Mouse (Mus musculus): ENCODE measurements around the gene Catsperz.
A peak's percentile ranks its signal among the peaks of the same experiment; 100 is the strongest.
"Not testable (repeated sequence)": the region's sequence is repeated elsewhere in the genome, so short reads cannot be mapped to it uniquely, and the experiment has no call there.

Gene Catsperz

DNA sequence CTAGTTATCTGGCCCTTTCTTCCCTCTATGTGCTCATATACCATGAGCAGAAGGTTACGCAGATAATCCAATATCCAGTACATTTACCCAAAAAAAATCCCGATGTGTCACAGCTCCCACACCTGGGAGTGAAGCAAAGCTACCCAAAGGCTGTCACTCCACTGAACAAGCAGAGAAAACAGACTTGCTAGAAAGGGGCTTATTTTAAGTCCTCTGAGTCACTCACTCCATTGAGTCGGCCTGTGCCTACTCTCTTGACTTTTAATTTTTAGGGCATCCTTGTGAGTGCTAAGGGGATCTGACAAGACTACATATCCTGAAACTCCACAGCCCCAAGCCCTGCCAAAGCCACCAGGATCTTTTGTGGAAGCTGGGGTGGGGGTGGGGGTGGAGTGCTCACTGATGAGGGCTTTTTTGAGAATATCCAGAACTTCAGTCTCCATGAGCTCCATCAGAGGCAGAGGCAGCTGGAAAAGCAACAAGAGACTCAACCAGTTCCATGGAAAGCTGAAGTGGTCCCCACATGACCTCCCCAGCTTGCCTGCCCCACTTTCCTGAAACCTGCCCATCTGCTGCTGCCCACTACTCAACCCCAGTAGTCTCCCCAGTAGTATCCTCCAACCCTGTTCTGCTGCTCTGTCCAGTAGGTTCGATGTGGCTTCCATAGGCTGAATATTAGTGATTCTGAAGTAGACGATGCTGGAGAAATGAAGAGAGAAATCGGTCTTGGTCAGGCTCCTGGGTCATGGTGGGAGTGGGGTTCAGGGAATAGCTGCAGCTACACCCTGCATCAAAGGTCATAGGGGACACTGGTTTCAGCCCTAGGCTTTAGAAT, 2.1 kb downstream of the Catsperz start:
- DNase-seq: no peak

GRCm38 (mm10) chr19:6921647-6922567, 3.3 kb downstream of the Catsperz start, which contains the start of gene Esrra:
Esrra (minus strand) TSS chr19:6921813.
- peak; percentile 99 for DNase-seq

GRCm38 (mm10) chr19:6920741-6921636, 4.2 kb downstream of the Catsperz start:
- DNase-seq: peak; percentile 53

DNA sequence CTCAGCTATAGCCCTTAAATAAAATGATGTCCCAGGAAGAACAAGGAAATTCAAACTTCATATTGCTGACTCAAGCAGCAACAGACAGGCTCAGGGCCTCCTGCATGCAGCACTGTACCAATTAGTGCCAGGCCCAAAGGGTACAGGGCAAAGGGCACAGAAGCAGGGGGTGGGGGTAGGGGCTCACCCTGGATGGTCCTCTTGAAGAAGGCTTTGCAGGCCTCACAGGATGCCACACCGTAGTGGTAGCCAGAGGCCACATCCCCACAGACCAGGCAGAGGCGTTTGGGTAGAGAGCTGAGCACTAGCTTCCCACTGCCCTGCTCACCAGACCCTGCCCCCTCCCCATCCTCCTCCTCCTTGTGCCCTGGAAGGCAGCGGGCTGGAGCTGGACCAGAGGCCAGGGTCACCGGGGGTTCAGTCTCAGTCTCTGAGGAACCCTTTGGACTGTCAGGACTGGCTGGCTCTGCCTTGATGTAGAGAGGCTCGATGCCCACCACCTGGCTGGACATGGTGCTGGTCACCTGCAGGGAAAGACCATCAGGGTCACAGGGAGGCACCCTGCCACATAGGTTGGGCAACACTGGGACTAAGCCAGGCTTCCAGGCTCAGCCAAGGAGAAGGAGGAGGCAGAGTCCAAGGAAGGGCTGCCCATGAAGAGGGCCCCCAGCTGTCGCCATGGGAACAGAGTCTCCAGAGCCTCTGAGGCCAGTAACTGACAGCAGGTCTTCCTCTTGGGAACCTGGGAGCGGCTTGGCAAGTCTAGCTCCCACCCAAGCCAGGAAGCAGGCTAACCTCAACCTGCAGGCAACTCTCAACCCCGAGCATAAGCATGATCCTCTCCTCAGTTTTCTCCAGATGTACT, 5.1 kb downstream of the Catsperz start:
- DNase-seq: no peak

- no peak for DNase-seq
Measured at GRCm38 (mm10) chr19:6919431-6919830, 5.7 kb downstream of the Catsperz start.

DNA sequence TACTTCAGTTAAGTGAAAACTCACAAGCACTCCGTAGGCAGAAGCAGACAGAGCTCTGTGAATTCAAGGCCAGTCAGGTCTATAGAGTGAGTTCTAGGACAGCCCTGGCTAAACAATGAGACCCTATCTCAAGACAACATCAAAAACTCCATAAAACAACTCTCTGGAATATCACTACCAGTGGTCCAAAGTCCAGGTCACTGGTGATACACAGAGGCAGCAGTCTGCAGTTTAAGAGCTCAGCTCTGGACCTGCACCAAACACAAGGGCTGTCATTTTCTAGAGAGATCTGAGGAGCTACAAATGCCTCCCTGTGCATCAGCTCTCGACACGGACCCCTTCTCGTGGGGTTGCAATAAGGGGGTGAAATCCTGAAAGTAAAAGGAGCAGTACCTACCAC, 6.9 kb downstream of the Catsperz start:
- no peak for DNase-seq

- no peak for DNase-seq
Measured at GRCm38 (mm10) chr19:6916496-6916895, 8.7 kb downstream of the Catsperz start.

GRCm38 (mm10) chr19:6915276-6915675, 9.9 kb downstream of the Catsperz start:
- DNase-seq: no peak

- DNase-seq: no peak
Measured at GRCm38 (mm10) chr19:6914540-6914939, 10.6 kb downstream of the Catsperz start.

DNA sequence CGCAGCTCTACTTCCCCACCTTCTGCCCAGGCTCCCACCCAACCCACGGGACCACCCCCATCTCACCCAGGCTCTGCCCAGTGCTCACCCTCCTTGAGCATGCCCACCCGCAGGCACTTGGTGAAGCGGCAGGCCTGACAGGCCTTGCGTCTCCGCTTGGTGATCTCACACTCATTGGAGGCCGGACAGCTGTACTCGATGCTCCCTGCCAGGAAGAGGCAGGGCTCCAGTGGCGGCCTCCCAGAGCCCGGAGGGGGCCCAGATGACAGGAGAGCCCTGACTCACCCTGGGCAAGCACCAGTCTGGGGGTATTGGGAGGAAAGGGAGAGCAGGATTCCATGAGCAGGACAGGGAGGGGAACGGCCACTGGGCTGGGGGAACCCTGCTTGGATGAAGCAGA, 11.2 kb downstream of the Catsperz start:
- no peak for DNase-seq

DNA sequence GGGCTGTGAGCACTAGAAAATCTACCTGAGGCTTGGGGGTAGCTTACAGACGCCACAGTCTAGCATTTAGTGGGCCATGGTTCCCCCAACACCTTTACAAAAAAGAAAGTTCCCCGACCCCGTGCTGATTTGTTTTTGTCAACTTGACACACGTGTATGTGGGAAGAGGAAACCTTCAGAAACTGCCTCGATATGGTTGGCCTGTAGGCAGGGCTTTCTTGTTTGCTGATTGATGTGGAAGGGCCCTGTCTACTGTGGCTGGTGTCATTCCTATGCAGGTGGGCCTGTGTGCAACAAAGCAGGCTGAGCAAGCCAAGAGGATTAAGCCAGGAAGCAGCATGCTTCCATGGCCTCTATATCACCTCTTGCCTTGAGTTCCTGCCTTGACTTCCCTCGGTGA, 12.1 kb downstream of the Catsperz start:
- DNase-seq: no peak

- no peak for DNase-seq
Measured at GRCm38 (mm10) chr19:6912205-6912970, 12.8 kb downstream of the Catsperz start.

DNA sequence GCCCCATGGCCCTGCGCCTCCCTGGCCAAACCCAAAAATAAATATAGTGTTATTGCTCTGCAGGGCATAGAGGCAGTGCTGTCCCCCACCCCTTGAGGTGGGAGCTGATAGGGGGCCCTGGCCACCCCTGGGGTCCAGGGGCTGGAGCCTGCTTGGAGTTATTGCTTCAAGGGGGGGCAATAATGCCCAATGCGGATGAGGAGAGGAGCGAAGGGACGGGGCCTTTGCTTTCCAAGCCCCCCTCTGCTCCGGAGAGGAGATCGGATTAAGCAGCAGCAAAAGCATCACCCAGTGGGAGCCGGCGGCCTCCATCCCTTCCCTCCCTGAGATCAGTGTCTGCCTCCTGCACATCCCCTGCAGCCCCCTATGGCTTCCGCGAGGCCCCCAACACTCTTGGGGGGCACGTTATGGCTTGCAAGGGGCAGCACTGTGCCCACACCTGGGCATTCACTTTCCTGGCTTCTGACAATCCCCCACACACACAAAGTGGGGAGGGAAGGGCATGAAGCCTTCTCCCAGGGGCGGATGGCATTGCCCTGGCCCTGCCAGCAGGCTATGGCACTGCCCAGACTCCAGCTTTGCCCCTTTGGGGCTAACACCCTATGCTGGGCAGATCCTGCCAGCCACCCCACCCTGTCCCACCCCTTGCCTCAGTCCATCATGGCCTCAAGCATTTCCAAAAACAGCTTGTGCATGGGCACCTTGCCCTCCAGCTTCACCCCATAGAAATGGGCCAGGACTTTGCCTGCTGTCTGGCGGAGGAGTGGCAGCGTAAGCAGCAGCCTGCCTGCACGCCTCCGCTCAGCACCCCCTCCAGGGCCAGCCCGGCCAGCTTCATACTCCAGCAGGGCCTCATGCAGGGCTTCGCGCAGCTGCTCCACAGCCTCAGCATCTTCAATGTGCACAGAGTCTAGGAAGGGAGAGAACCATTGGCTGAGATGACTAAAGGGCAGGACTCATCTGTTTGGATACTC, 13.8 kb downstream of the Catsperz start:
- no peak for DNase-seq

DNA sequence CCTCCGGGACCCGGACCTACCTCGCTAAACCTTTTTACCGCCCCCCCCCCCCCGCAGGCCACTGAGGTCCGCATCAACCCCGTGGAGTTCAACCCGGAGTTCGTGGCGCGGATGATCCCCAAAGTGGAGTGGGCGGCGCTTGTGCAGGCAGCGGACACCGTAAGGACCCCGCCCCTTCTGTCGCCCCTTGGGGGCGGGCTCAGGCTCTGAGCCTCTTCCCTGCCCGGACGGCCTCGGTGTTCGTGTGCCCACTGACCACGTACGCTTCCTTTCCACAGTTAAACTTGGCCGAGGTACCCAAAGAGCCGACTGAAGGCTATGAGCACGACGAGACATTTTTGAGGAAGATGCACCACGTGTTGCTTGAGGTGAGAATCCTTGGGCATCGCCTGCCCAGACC, 14.9 kb downstream of the Catsperz start:
- DNase-seq: not testable (repeated sequence)

- DNase-seq: peak; percentile 89
Measured at GRCm38 (mm10) chr19:6909507-6910289, 15.5 kb downstream of the Catsperz start, which contains the start of the genes Trmt112 and Prdx5. Trmt112 (plus strand) TSS chr19:6909698. Prdx5 (minus strand) TSS chr19:6910106.

DNA sequence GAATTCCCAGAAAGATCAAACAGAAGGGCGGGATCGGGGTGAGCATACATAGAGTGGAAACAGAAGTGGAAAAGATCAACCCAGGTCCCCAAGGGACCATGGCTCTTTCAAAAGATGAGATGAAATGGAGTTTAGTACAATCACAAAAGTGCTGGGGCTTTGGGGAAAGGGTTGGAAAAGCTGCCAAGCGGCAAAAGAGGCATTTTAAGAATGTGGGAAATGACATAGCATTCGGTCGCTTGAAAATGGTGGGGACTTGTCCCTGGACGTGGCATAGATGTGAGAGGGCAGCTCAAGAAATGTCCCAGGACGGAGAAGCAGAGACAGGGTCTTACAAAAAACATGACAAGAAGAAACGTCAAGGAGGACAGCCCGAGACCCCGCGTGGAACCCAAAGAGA, 16.2 kb downstream of the Catsperz start:
- no peak for DNase-seq

DNA sequence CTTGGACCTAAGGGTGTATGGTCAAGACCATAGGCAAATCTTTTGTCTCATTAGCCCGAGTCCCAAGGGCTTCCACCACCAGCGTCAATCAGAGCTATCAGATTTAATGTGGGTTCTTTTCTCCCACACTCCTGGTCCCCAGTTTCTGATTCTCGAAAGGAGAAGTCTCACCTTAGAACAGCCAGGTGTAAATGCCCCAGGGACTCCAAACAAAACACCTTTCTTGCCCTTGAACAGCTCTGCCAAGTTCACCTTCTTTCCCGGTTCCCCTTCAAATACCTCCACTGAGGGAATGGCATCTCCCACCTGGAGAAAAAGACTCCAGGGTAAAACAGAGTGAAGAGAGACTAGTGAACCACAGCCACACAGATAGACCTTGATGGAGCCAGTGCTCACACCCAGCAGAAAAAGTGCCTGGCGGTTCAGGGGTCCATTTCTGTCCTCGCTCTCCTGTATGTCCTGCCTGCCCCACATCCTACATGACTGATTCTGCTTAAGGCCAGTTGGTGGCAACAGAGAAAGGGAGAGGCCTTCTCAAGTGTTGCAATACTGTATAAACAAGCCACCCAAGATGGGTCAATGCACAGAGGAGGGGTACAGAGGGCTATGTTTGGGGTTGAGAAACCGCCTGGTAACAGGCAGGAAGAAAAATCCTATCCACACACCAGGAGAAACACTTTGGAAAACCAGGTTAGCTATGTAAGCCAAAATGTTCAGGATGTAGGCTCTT, 17.2 kb downstream of the Catsperz start:
- no peak for DNase-seq

DNA sequence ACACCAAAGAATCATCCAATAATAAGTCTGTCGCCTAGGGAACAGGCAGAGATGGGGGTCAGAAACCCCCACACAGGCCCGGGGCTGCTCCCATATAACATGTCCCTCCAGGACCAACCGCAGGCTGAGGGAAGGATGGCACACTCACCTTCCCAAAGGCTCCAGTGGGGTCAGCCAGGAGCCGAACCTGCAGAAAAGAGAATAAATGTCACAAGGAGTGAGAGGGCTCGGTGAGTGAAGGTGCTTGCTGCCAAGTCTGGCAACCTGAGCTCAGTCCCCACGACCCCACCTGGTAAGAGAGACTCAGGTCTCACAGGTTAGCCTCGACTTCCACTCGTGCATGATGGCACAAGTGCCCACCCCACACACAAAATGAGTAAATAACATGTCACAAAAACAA, 18.1 kb downstream of the Catsperz start:
- no peak for DNase-seq

Data from right cerebral cortex, postnatal 4 days (tissue).